Mouse (Mus musculus) cerebellum, postnatal 36 days (tissue): ENCODE data around the gene Cdkal1.
A peak's percentile ranks its signal among the peaks of the same experiment; 100 is the strongest.

Experiments used
- DNase-seq, 2 experiments: peaks; one replicate each; pipeline ENCODE4 v3.0.0; 2021 to 2022; ENCODE audit warnings: mixed read lengths in 2 of 2

Gene Cdkal1

DNA sequence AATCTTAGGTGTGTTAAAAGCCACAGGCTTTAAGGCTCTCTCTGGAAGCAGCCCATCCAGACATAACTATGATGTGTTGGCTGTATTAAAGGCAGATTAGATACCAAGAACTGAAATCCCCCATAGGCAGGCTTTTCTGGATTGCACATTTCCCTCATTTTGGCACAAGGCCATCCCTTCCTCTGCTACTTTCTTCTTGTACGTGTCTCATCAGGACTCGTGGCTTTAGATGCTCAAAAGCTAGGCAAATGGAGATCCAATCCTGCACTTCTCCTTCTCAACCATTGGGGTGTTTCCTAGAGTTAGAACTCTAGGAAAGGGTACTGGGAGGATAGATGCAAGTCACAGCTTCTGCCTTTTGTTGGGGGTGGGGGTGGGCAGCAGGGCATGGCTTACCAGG, 535.1 kb downstream of the Cdkal1 start:
- DNase-seq, result no peak

DNA sequence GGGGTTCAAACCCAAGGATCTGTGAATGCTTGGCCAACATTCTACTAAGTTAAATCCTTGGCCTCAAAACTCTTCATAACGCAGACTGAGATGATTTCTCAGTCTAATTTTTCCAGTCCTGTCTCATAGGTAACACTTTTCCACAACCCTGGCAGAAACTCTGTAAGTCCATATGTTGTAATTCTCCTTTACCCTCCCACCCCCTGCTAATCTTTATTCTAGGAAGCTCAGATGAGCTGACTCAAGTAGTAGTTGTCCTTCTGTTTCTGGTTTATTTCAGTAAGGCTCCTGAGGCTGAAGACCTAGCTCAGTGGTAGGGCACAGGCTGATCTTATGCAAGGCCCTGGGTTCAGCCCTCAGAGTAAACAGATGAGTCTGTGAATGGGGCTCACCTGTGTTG, 537.8 kb downstream of the Cdkal1 start:
- no peak for DNase-seq

DNA sequence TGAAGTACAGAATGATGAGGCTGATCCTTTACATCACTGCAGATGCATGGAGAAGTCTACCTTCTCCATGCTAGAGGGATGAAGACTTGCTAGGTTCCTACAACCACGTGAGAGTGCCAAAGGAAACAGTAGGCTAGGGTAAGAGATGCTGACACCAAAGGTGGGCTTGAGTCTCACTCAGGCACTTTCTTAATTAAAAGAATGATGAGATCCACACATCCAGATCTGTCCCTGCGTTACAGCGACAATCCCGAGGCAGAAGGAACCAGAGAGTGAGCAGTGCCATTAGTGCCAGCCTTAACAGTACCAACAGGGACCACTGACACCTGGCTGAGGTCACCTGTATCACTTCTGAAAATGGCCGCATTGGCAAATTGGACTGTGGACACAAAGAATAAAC, 539.2 kb downstream of the Cdkal1 start:
- no peak for DNase-seq

DNA sequence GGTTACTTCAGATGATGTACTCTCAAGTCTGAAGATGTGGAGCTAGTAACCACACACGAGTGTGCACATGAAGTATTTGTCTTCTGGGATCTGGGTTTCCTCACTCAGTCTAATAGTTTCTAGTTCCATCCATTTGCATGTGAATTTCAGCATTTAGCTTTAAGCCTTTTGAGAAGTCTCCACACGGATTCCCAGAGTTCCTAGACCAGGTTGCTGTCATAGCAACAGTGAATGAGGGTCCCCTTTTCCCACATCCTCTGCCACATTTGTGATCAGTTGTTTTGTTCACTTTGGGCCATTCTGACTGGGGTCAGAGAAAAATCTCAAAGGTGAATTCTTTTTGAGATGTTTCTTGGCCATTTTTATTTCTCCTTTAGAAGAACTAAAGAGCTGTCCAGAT, 543.4 kb downstream of the Cdkal1 start:
- no peak for DNase-seq

DNA sequence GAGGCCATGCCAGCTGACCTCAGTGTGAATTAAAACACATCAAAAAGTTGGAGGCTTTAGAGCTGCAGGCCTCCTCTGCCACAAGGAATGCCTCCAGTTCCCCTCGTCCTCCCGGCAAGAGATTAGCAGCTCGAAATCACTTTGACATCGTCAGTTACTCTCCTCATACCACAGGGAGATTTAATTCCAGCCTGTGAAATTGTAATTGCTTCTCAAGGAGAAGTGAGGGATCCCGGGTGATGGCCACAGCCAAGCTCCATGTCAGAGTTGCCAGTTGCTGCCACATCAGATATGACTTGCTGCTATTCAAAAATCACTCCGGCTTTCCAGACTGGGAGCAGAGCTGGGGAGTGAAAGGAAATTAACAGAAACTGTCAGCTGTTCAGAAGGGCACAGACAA, 548.1 kb downstream of the Cdkal1 start:
- DNase-seq, result no peak

DNA sequence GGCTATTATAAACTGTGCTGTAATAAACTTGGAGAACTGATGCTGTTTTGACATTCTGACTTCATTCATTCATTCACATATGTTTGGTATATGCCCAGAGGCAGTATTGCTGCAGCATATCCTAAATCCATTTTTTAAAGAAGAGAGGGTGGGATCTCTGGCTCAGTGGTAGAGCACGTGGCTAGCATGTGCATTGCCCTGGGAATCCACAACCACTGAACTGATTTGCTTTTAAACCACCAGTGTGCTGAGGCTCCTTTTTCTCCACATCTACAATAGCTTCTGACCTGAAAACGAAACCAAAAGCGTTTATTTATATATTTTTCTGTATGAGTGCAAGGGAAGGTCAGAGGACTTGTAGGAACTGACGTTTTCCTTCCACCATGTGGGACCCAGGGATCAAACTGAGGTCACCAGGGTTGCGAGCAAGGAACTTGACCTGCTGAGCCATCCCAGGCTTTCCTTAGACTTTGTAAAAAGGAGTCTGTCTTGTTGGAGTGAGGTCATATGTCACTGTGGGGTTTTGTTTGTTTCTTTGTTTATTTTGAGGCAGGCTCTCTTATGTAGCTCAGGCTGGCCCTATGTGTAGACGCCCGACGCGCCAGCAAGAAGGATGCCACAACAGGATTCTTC, 562.8 kb downstream of the Cdkal1 start:
- no peak for DNase-seq

DNA sequence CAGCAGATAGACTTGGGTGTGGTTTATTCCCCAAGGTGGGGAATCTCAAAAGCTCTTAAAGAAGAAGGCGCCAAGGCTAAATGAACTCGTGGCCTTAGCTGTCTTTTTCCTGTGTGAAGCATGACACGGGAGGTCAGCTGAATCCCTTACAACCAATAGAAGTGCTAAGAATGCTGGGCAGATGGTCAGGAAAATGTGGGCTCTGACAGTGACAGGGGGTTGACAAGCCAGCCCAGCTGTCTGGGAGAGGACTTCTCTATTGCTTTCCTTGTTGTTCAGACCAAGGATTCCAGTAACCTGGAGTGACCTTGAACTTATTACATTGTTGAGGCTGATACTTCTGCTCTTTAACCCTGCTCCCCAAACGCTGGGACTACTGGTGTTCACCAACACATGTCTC, 564.9 kb downstream of the Cdkal1 start:
- no peak for DNase-seq

- DNase-seq, result no peak
These were observed 570.4 kb downstream of the Cdkal1 start for GRCm38 (mm10) chr13:29285058-29285457.

GRCm38 (mm10) chr13:29281556-29281955, 573.9 kb downstream of the Cdkal1 start:
- no peak for DNase-seq

DNA sequence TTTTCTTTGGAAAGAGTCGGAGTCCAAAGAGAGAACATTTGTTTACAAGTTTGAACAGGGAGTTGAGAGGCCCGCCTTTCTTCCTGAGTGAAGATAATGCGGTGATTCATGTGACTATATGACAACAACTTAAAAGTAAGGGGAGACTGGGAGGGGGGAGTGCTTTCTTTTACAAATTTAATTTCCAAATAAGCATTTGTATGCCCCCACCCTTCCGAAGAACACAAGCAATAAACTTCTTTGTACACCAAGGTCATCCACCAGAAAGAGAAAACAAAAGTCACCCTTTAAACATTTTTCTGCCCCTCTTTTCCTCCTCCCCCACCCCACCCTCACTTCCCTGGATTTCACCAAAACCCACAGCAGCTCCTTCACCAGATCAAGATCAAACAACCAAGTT, 577.3 kb downstream of the Cdkal1 start:
- DNase-seq, result no peak

DNA sequence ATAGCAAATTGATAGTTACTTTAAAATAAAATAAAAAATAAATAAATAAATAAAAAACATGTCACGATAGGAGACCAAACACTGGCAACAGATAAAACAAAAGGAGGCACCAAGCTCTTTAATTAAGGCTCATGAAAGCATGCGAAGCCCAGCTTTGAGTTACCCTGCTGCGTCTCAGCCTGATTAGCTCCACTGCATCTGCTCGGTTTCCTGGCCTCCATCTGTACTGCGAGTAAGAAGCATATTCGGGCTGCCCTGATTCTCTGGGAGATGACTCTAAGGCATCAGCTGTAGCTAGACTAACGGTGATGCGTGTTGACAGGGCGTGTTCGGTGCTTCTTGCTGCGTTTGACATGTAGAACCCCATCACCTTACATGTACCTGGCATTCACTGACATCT, 581.2 kb downstream of the Cdkal1 start:
- DNase-seq, result peak; percentile 73 to 74

GRCm38 (mm10) chr13:29273693-29274221, 581.7 kb downstream of the Cdkal1 start:
- peak in 1 of 2 experiments; percentile 26 for DNase-seq

- no peak for DNase-seq
These were observed 584.0 kb downstream of the Cdkal1 start for GRCm38 (mm10) chr13:29271451-29271850.

GRCm38 (mm10) chr13:29264015-29264711, 591.3 kb downstream of the Cdkal1 start:
- DNase-seq, result no peak

GRCm38 (mm10) chr13:29262164-29262563, 593.3 kb downstream of the Cdkal1 start:
- no peak for DNase-seq

- no peak for DNase-seq
These were observed 606.9 kb downstream of the Cdkal1 start for GRCm38 (mm10) chr13:29248535-29248934.

- no peak for DNase-seq
These were observed 607.7 kb downstream of the Cdkal1 start for GRCm38 (mm10) chr13:29247800-29248199.

DNA sequence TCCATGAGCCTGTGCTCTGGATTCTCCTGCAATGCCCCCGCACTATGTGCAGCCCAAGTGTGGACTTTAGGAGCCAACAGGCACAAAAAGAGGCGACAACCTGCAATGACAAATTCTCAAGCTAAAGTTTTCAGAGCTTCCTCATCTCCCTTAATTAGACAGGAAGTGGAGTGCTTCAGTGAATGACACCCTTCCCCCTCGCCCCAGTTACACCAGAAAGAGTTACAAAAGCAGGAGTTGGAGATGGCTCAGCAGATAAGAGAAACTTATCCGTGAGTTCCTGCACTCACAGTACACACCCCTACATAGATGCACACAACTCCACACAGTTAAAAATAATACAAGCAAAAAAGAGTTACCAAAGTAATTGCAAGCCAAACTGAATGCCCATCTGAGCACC, 620.4 kb downstream of the Cdkal1 start:
- no peak for DNase-seq

- no peak for DNase-seq
These were observed 621.0 kb downstream of the Cdkal1 start for GRCm38 (mm10) chr13:29234442-29234841.

- no peak for DNase-seq
These were observed 621.5 kb downstream of the Cdkal1 start for GRCm38 (mm10) chr13:29233970-29234369.

DNA sequence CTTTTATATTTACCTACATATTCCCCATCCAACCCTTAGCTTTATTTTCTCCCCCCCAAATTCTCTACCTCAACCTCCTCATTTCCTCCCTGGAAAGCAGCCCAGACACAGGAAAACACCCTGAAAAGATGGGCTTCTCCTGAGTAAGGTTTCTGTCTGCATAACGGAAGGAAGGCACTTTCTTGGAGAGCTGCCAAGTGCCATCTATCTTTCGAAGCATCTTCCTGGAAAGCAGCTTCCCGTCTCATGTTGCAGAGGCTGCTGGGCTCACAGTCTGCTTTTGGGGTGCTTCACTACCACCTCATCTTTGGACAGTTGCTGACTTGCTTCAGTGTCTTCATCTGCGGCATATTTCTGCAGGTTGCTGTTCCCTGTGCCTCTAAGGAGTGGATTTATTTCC, 622.8 kb downstream of the Cdkal1 start:
- DNase-seq, result no peak

DNA sequence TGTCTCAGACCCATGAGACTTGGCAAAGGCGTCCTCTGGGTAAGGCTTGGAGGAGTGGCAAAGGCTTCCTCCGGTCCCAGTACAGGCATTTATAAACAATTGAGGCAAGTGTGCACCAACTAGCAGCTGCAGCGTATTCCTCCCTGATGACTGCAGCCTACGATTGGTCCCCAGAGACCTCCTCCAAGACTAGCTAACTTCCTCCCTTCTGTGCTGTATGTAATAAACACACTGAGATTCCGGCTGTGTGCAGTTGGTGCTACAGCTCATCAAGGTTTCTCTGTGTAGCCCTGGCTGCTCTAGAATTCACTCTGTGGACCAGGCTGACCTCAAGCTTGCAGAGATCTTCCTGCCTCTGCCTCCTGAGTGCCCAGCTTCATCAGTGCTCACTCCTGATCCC, 630.7 kb downstream of the Cdkal1 start:
- DNase-seq, result no peak

- DNase-seq, result no peak
These were observed 633.1 kb downstream of the Cdkal1 start for GRCm38 (mm10) chr13:29222261-29222838.

DNA sequence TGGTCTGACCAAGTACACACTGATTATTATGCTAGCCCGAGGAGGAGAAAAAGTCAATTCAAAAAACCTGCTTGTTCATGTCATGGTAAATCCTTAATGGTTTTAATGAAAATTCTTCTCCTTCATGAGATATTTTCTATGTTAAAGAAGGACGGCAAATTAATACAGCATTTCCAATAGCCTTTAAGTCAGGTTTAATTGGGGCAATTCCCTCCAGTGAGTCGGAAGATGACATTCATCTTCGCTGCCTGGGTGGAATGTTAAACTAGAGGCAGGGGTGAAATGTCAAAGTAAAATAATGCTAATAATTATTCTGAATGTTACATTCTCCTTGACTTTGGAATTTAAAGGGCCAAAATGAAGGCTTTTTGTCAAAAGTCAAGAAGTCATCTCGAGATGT, 633.8 kb downstream of the Cdkal1 start:
- DNase-seq, result no peak
